Mouse (Mus musculus) layer of hippocampus, adult 2 months (tissue): ENCODE measurements around the gene Anapc15. TPM values are rescaled to one million over a fixed set of nuclear protein-coding genes. Genes with fewer than 3 reads are reported as not detected.

Source experiments
- DNase-seq, 2 experiments: peaks; one replicate each; pipeline ENCODE4 v3.0.0; 2022; ENCODE audit warnings: low spot score in 2 of 2
- H3K27ac ChIP-seq: fragments of 200-600 bp; 2 replicates; pipeline ENCODE4 v1.8.1; 2022
- H3K4me3 ChIP-seq: fragments of 200-600 bp; 2 replicates; pipeline ENCODE4 v1.8.1; 2022; ENCODE audit warnings: mild to moderate bottlenecking
- CTCF ChIP-seq: fragments of 200-600 bp; conservative IDR thresholded peaks from 2 replicates; pipeline ENCODE4 v1.8.1; 2022; ENCODE audit warnings: antibody characterized with exemption, mild to moderate bottlenecking, moderate library complexity
- total RNA-seq, 2 experiments: library from RNA; stranded (reverse); gene quantifications; 2 replicates each; pipeline ENCODE4 v1.2.3; 2021

The Anapc15 gene
- total RNA-seq, 2 experiments from 2014 or later, result 24.5 to 29.3 TPM

GRCm38 (mm10) chr7:101858362-101858761, 5.2 kb upstream of the Anapc15 start:
- Histone ChIP-seq H3K4me3 (no peak overlapping the region), H3K27ac (no peak overlapping the region)
- DNase-seq, result no peak
- no peak for TF ChIP-seq CTCF

GRCm38 (mm10) chr7:101860978-101861377, 2.5 kb upstream of the Anapc15 start:
- H3K27ac ChIP-seq, result no peak overlapping the region
- no peak for DNase-seq
- no peak overlapping the region for H3K4me3 ChIP-seq
- TF ChIP-seq CTCF, result no peak

DNA sequence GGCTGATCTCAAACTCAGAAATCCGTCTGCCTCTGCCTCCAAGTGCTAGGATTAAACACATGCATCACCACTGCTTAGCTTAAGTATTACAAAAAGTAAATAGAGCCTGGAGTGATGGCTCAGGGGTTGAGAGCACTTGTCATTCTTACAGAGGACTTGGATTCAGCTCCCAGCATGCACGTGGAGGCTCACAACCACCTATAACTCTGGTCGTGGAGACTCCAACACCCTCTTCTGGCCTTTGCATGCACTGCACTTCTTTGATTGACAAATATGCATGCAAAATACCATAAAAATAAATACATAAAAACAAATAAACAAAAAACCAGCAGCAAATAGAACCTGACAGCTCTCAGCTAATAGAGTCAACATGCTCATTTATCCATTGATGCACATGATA, 1.2 kb upstream of the Anapc15 start:
- Histone ChIP-seq H3K27ac (no peak overlapping the region), H3K4me3 (no peak overlapping the region)
- peak; percentile 33 for TF ChIP-seq CTCF
- no peak for DNase-seq

DNA sequence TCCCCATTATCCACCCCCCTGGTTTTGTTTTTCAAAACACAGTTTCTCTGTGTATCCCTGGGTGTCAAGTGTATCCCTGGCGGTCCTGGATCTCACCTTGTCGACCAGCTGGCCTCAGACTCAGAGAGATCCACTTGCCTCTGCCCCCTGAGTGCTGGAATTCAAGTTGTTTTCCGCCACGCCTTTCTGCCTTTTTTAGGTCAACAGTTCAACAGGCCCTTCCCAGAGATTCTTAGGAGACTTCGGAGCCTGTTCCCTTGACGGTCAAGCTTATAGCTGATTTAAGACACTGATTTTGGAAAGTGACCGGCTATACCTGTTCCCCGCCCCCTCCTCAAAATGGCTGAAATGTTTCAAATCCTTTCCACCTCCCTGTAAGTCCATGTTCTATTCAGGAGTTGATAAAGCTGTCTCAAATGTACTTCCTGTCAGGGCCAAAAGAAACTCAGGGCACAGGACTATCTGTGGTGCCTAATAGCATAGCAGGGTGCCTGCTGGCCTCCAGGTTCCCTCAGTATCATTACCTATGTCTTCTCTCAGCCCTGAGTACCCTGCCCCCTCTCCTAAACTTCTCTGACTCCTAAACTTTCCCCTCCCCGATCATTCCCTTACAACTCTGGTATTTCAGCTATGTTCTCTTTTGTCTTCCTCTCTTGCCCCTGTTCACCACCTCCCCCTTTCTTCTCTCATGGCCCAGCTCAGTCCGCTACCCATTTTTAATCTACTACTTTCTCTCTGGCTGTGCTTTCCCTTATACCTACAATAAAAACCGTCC, 3.2 kb downstream of the Anapc15 start:
- TF ChIP-seq CTCF, result no peak
- H3K4me3 ChIP-seq, result no peak overlapping the region
- H3K27ac ChIP-seq, result no peak overlapping the region
- no peak for DNase-seq

DNA sequence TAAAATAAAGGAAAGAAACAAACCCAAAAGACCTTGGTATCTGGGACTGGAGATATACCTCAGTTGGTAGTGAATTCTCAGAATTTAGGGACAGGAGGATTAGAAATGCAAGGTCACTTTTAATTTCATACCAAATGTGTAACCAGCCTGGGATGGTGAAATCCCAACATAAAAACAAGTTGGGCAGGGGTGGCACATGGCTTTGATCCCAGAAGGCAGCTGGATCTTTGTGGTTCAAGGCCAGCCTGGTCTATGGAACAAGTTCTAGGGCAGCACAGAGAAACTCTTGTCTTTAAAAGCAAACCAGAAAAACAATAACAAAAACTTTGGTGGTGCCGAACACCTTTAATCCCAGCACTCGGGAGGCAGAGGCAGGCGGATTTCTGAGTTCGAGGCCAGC, 4.0 kb downstream of the Anapc15 start:
- TF ChIP-seq CTCF, result no peak
- H3K4me3 ChIP-seq, result no peak overlapping the region
- no peak for DNase-seq
- H3K27ac ChIP-seq, result no peak overlapping the region

DNA sequence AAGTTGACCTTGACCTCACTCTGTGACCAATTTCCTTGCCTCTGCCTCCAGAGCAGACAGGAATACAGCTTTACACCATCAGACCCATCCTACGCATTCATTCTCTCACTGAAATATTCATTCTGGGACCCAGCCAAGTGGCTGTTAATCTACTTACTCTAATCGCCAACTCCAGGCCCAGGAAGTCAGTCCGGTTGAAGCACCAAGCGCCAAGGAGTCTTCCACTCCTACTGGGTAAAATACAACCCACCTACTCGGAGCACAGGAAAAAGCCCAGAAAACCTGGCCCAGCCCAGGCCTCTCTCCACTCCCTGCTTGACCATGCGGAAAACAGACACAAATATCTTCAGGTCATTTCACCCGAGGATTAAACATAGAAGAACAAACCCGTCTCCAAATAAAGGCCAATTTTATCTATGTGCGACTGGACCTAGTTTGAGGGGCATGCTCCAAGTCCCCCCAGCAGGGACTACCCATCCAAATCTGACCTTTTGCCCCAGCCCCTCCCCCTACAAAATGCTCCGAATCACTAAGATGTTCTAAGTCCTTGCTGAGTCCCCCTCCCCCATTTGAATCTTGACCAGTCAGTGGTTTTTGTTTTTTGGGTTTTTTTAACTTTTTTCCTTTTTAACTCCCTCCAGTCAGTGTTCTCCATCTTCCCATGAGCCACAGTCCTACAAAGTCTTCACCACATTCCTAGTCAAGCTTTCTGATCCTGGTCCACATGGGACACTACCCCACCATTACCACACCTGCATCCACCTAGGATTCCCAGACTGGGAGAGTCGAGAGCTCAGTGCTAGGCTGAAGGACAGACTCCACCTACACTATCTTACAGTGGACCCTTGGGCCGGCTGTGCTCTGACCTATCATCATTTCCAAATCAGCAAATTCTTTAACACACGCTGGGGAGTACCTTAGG, 5.0 kb downstream of the Anapc15 start:
- no peak for DNase-seq

GRCm38 (mm10) chr7:101869163-101869500, 5.6 kb downstream of the Anapc15 start:
- no peak overlapping the region for H3K27ac ChIP-seq
- no peak for TF ChIP-seq CTCF
- DNase-seq, result no peak

More for the DNA sequence above, 5.0 kb downstream of the Anapc15 start:
- Histone ChIP-seq H3K27ac (no peak overlapping the region), H3K4me3 (no peak overlapping the region)
- TF ChIP-seq CTCF, result no peak

GRCm38 (mm10) chr7:101870629-101871028, 7.1 kb downstream of the Anapc15 start, which contains the start of gene Folr1:
Folr1 (minus strand) TSS chr7:101870788.
- TF ChIP-seq CTCF, result no peak
- Histone ChIP-seq H3K27ac (no peak within 1 kb of the TSS), H3K4me3 (no peak within 1 kb of the TSS)
- DNase-seq, result no peak

More at GRCm38 (mm10) chr7:101869163-101869500, 5.6 kb downstream of the Anapc15 start:
- H3K4me3 ChIP-seq, result no peak overlapping the region

- Histone ChIP-seq H3K4me3 (no peak overlapping the region), H3K27ac (no peak overlapping the region)
- no peak for DNase-seq
- TF ChIP-seq CTCF, result no peak
Measured at GRCm38 (mm10) chr7:101871296-101871695, 7.8 kb downstream of the Anapc15 start.

DNA sequence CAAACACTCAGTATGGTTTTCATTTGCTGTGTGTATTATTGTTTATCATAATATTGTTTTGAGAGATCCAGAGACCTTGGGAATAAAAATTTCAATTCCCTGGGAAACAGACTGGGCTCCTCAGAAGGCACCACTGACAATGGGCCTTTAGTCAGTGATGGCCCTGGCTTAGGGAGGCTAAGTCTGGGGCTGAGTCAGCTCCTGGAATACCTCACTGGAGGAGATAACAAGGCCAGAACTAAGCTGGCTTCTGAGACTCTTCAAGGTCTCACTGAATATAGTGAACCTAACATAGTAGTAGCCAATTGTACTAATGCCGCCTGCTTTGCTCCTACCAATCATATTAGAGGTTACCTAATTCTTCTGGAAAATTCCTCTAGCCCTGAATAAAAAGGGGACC, 12.5 kb downstream of the Anapc15 start:
- TF ChIP-seq CTCF, result no peak
- H3K4me3 ChIP-seq, result no peak overlapping the region
- H3K27ac ChIP-seq, result no peak overlapping the region
- no peak for DNase-seq

GRCm38 (mm10) chr7:101880855-101881254, 17.3 kb downstream of the Anapc15 start:
- TF ChIP-seq CTCF, result no peak
- no peak overlapping the region; the same call in 1 of the 2 replicates for H3K27ac ChIP-seq
- DNase-seq, result peak; percentile 48 to 56
- no peak overlapping the region for H3K4me3 ChIP-seq

DNA sequence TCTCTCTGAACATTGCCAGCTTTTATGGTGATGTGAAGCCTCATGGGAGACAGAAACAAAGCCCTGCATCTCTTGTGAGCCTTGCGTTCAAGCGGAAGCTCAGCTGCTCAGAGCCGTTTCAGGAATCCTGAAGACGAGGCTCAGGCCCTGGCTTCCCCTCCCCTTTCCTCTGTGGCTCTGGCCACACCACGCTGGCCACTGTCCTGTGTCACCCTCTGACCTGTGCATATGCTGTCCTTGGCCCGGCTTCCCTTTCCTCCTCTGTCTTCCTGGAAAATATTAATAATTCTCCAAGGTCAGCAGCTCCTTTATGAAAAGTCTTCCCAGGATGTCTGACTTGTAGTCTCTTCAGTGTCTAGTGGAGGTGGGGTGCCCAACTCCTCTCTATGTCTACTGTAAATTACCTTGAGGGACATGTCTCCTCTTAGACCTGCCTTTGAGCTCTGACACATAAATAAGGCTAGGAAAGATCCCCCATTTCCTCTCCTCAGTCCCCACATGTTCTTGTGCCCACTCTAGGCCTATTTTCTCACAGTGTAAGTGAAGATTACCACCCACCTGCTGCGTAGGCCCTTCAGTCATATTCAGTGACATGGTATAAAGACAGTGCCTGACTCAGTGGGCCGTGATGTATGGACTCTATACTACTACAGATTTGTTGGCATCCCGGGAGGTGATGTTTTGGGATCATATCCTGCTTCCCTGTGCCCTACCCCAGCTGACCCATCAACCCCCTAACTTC, 19.1 kb downstream of the Anapc15 start:
- TF ChIP-seq CTCF, result no peak
- no peak for DNase-seq
- no peak overlapping the region for H3K27ac ChIP-seq
- H3K4me3 ChIP-seq, result no peak overlapping the region

DNA sequence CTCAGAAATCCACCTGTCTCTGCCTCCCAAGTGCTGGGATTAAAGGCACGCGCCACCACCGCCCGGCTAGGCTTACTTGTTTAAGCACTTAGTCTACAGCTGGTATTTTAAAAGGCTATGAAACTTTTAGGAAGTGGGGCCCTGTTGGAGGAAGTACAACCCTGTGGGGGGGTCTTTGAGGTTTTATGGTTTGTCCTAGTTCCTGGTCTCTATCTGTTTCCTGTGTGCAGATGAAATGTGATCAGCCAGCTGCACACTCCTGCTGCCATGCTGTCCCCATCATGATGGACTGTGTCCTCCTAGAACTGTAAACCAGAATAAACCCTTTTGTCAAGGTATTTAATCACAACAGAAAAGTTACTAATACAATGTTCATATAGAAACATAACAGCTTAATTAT, 20.6 kb downstream of the Anapc15 start:
- no peak for TF ChIP-seq CTCF
- Histone ChIP-seq H3K4me3 (no peak overlapping the region), H3K27ac (no peak overlapping the region)
- DNase-seq, result no peak
